Mouse (Mus musculus) CH12.LX (cell line): Measurements from ENCODE around the gene Egfl7. TPM values are rescaled to one million over a fixed set of nuclear protein-coding genes. Genes with fewer than 3 reads are reported as not detected.

ENCODE experiments used
- DNase-seq: peaks from one replicate; pipeline ENCODE4 v3.0.0-alpha.2; 2013; ENCODE audit errors: extremely low read depth
- H3K27ac ChIP-seq: 2 replicates; pipeline ENCODE4 v1.5.1; 2012; ENCODE audit warnings: low read depth, mild to moderate bottlenecking, control low read depth, moderate library complexity; ENCODE audit not compliant: insufficient read depth
- H3K27me3 ChIP-seq: replicated peaks from 2 replicates; pipeline ENCODE3; 2012; ENCODE audit warnings: inconsistent platforms
- H3K36me3 ChIP-seq, 2 experiments: replicated peaks in 1 of 2; 2 replicates each; pipeline versions ENCODE3 to v1.6.1; 2012; ENCODE audit warnings: inconsistent platforms in 1 of 2, low read length in 1 of 2, mild to moderate bottlenecking in 1 of 2, mixed read lengths in 1 of 2, moderate library complexity in 1 of 2; ENCODE audit not compliant: control insufficient read depth in 1 of 2, insufficient read depth in 1 of 2
- H3K4me1 ChIP-seq, 2 experiments: 2 replicates each; pipeline ENCODE4 v1.6.1; 2012; ENCODE audit warnings: inconsistent platforms in 1 of 2, moderate library complexity in 1 of 2; ENCODE audit not compliant: insufficient read depth in 2 of 2, control insufficient read depth in 1 of 2
- H3K4me2 ChIP-seq: 2 replicates; pipeline ENCODE4 v1.6.1; 2012; ENCODE audit warnings: low read depth, mild to moderate bottlenecking, control low read depth; ENCODE audit not compliant: poor library complexity, insufficient read depth, severe bottlenecking
- H3K4me3 ChIP-seq, 3 experiments: fragments of 150-350 bp in 1 of 3; sonication (generic) in 1 of 3; replicated peaks in 1 of 3; 2 replicates each; pipeline versions ENCODE3 to v1.5.1; 2011 to 2012; ENCODE audit warnings: low read depth in 2 of 3, low read length in 2 of 3, mild to moderate bottlenecking in 2 of 3, moderate library complexity in 2 of 3, control low read depth in 1 of 3, improper control_type of control experiment in 1 of 3, inconsistent platforms in 1 of 3, mixed read lengths in 1 of 3; ENCODE audit not compliant: poor library complexity in 1 of 3
- H3K79me2 ChIP-seq: replicated peaks from 2 replicates; pipeline ENCODE4 v1.6.1; 2012; ENCODE audit warnings: mild to moderate bottlenecking, moderate library complexity; ENCODE audit not compliant: control insufficient read depth, poor library complexity, insufficient read depth, severe bottlenecking; ENCODE audit errors: extremely low read depth
- H3K9ac ChIP-seq: 2 replicates; pipeline ENCODE4 v1.6.1; 2012; ENCODE audit warnings: low read depth, mild to moderate bottlenecking, control low read depth, moderate library complexity; ENCODE audit not compliant: insufficient read depth
- H3K9me3 ChIP-seq: replicated peaks from 2 replicates; pipeline ENCODE3; 2012; ENCODE audit warnings: low read length, inconsistent platforms, mixed read lengths
- CHD1 ChIP-seq: IDR thresholded peaks from 2 replicates; pipeline ENCODE4 v1.6.1; 2012; ENCODE audit warnings: low read depth, low read length, improper control_type of control experiment, inconsistent platforms
- E2F4 ChIP-seq: IDR thresholded peaks from 2 replicates; pipeline ENCODE4 v1.6.1; 2011; ENCODE audit warnings: low read depth, low read length, improper control_type of control experiment; ENCODE audit not compliant: insufficient replicate concordance
- ELF1 ChIP-seq: IDR thresholded peaks from 2 replicates; pipeline ENCODE4 v1.6.1; 2014; ENCODE audit warnings: low read depth, mild to moderate bottlenecking, inconsistent platforms, low read length, improper control_type of control experiment
- EP300 ChIP-seq: IDR thresholded peaks from 2 replicates; pipeline ENCODE4 v1.6.1; 2011; ENCODE audit warnings: low read length, improper control_type of control experiment
- HCFC1 ChIP-seq: IDR thresholded peaks from 2 replicates; pipeline ENCODE4 v1.6.1; 2012; ENCODE audit warnings: low read depth, mild to moderate bottlenecking, inconsistent platforms, low read length, improper control_type of control experiment
- IRF4 ChIP-seq: IDR thresholded peaks from 2 replicates; pipeline ENCODE4 v1.6.1; 2014; ENCODE audit warnings: low read depth, mild to moderate bottlenecking, inconsistent platforms, low read length, improper control_type of control experiment
- JUND ChIP-seq: conservative IDR thresholded peaks from 2 replicates; pipeline ENCODE4 v1.6.1; 2011; ENCODE audit warnings: low read depth, low read length, improper control_type of control experiment
- MAFK ChIP-seq: IDR thresholded peaks from 2 replicates; pipeline ENCODE4 v1.6.1; 2011; ENCODE audit warnings: low read length, improper control_type of control experiment; ENCODE audit not compliant: insufficient replicate concordance
- MAZ ChIP-seq: IDR thresholded peaks from 2 replicates; pipeline ENCODE4 v1.6.1; 2012; ENCODE audit warnings: low read depth, mild to moderate bottlenecking, inconsistent platforms, low read length, improper control_type of control experiment, moderate library complexity
- MXI1 ChIP-seq: IDR thresholded peaks from 2 replicates; pipeline ENCODE4 v1.6.1; 2011; ENCODE audit warnings: mild to moderate bottlenecking, low read depth, low read length, improper control_type of control experiment
- MYC ChIP-seq: IDR thresholded peaks from 2 replicates; pipeline ENCODE4 v1.6.1; 2011; ENCODE audit warnings: low read depth, mild to moderate bottlenecking, improper control_type of control experiment, low read length
- NELFE ChIP-seq: IDR thresholded peaks from 2 replicates; pipeline ENCODE4 v1.6.1; 2011; ENCODE audit warnings: low read depth, low read length, improper control_type of control experiment
- POLR2AphosphoS2 ChIP-seq: IDR thresholded peaks from 2 replicates; pipeline ENCODE4 v1.6.1; 2011; ENCODE audit warnings: low read depth, low read length, improper control_type of control experiment
- RAD21 ChIP-seq: IDR thresholded peaks from 2 replicates; pipeline ENCODE4 v1.6.1; 2011; ENCODE audit warnings: low read depth, mild to moderate bottlenecking, low read length, improper control_type of control experiment, moderate library complexity
- SIN3A ChIP-seq: IDR thresholded peaks from 2 replicates; pipeline ENCODE4 v1.6.1; 2012; ENCODE audit warnings: low read length, improper control_type of control experiment, inconsistent platforms
- SMC3 ChIP-seq: IDR thresholded peaks from 2 replicates; pipeline ENCODE4 v1.6.1; 2011; ENCODE audit warnings: low read depth, low read length, improper control_type of control experiment
- TBP ChIP-seq: conservative IDR thresholded peaks from 2 replicates; pipeline ENCODE4 v1.6.1; 2011; ENCODE audit warnings: low read depth, low read length, improper control_type of control experiment
- UBTF ChIP-seq: IDR thresholded peaks from 2 replicates; pipeline ENCODE4 v1.6.1; 2012; ENCODE audit warnings: low read depth, mild to moderate bottlenecking, inconsistent platforms, low read length, improper control_type of control experiment, moderate library complexity
- USF1 ChIP-seq: IDR thresholded peaks from 2 replicates; pipeline ENCODE4 v1.6.1; 2014; ENCODE audit warnings: low read depth, mild to moderate bottlenecking, inconsistent platforms, low read length, improper control_type of control experiment
- USF2 ChIP-seq: conservative IDR thresholded peaks from 2 replicates; pipeline ENCODE4 v1.6.1; 2011; ENCODE audit warnings: low read depth, low read length, improper control_type of control experiment
- ZC3H11A ChIP-seq: IDR thresholded peaks from 2 replicates; pipeline ENCODE4 v1.6.1; 2012; ENCODE audit warnings: low read depth, mild to moderate bottlenecking, inconsistent platforms, low read length, improper control_type of control experiment
- ZNF384 ChIP-seq: IDR thresholded peaks from 2 replicates; pipeline ENCODE4 v1.6.1; 2012; ENCODE audit warnings: low read depth, low read length, improper control_type of control experiment, inconsistent platforms
- dilution Hi-C: fragments of 300-500 bp; cut with MboI; formaldehyde crosslinking; loops from 2 replicates; pipeline ENCODE4 v1.14.3; 2020; ENCODE audit warnings: low sequenced_read_pairs; ENCODE audit not compliant: extremely low pct_unique_long_range_greater_than_20kb, extremely low pct_ligation_motif_present
- in situ Hi-C: fragments of 300-500 bp; cut with MboI; formaldehyde crosslinking; loops from 3 replicates; pipeline ENCODE4 v1.14.3; 2019; ENCODE audit warnings: low sequenced_read_pairs, low pct_ligation_motif_present, low pct_unique_long_range_greater_than_20kb, mixed read lengths
- polyA plus RNA-seq: library from polyadenylated mRNA; unstranded; fragments of >175 nt; gene quantifications from 2 replicates; pipeline ENCODE4 v1.2.1, GENCODE M21; 2012; ENCODE audit warnings: low read depth; ENCODE audit not compliant: insufficient read length
- total RNA-seq, 2 experiments: library from RNA; depleted of rRNA; stranded (reverse); fragments of 300-350 nt in 1 of 2; fragments of >200 nt in 1 of 2; gene quantifications; 2 replicates each; pipeline ENCODE4 v1.2.3; 2012 to 2014

The Egfl7 gene
- total and polyA plus RNA-seq, 3 experiments = 20.1 to 39.3 (median 24.7) TPM

DNA sequence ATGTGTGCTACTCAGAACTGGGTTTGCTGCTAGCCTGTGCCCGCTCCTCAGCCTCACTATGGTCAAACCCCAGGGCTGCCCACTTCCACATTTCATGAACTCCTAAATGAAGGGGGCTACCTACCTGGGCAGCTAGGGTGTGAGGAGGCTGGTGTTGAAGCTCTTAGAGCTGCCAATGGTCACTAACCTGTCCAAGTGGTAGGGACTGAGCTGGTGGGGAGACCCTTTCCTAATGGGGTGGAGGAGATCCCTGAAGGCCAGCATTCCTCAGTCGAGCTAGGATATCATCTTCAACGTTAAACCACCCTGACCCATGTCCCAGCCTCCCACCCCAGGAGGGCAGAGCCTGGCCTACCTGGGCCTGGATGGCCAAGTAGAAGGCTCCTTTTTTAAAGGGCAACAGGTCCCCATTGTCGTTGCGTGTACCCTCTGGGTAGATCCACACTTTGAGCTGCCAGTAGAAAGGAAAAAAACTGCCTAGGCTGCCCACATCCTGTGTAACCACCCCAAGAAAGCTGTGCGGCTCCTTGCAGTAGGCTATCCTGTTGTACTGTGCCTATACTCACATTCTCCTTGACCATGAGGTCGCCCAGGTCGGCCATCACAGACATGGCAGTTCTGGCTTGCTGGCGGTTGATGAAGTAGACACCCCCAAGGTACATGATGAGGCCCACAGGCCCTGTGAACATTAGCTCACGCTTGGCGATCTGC is 16.1 kb downstream of the Egfl7 start:
- no peaks in the 10 kb centered on the region for H3K79me2 ChIP-seq
- in situ Hi-C loops = no loop called here
- no peak for TF ChIP-seq UBTF
- TF ChIP-seq SIN3A = no peak
- TF ChIP-seq JUND = no peak
- TF ChIP-seq NELFE = no peak
- no peak for TF ChIP-seq USF2
- TF ChIP-seq MAZ = no peak
- TF ChIP-seq IRF4 = no peak
- no peak for TF ChIP-seq MAFK
- TF ChIP-seq RAD21 = no peak
- no peak for TF ChIP-seq USF1
- TF ChIP-seq HCFC1 = no peak
- TF ChIP-seq ELF1 = no peak
- TF ChIP-seq MXI1 = no peak
- TF ChIP-seq MYC = no peak
- no peak for TF ChIP-seq TBP
- no peak for TF ChIP-seq CHD1
- no peak for TF ChIP-seq SMC3
- no peak for TF ChIP-seq EP300
- no peak overlapping the region for H3K4me2 ChIP-seq
- no peaks in the 10 kb centered on the region for H3K4me1 ChIP-seq
- dilution Hi-C loops = no loop called here
- H3K27me3 ChIP-seq = peaks cover 3% of the 10 kb centered on the region
- no peak for DNase-seq
- no peak overlapping the region for H3K9ac ChIP-seq
- peaks cover 0 to 36% of the 10 kb centered on the region in 2 experiments for H3K36me3 ChIP-seq
- no peaks in the 10 kb centered on the region for H3K9me3 ChIP-seq
- H3K27ac ChIP-seq = no peak overlapping the region
- no peak overlapping the region for H3K4me3 ChIP-seq

GRCm38 (mm10) chr2:26596898-26597297 is 17.1 kb downstream of the Egfl7 start:
- no peak overlapping the region for H3K4me3 ChIP-seq
- no peak for TF ChIP-seq MYC
- TF ChIP-seq SIN3A = no peak
- TF ChIP-seq USF2 = no peak
- TF ChIP-seq ZC3H11A = no peak
- TF ChIP-seq ZNF384 = no peak
- no peak for TF ChIP-seq POLR2AphosphoS2
- TF ChIP-seq NELFE = no peak
- no peak for TF ChIP-seq RAD21
- TF ChIP-seq HCFC1 = no peak
- TF ChIP-seq E2F4 = no peak
- no peak overlapping the region for H3K27ac ChIP-seq
- no peak overlapping the region for H3K9ac ChIP-seq
- H3K4me1 ChIP-seq = no peaks in the 10 kb centered on the region
- no peaks in the 10 kb centered on the region for H3K79me2 ChIP-seq
- peaks cover 8% of the 10 kb centered on the region for H3K27me3 ChIP-seq
- in situ Hi-C loops = no loop called here
- H3K9me3 ChIP-seq = no peaks in the 10 kb centered on the region
- no peak for DNase-seq
- H3K4me2 ChIP-seq = no peak overlapping the region
- H3K36me3 ChIP-seq = peaks cover 0 to 30% of the 10 kb centered on the region in 2 experiments
- dilution Hi-C loops = no loop called here
